Mouse (Mus musculus) ES-E14 (cell line): ENCODE measurements around the gene Cacnb4. TPM values are rescaled to one million over a fixed set of nuclear protein-coding genes. Genes with fewer than 3 reads are reported as not detected.

Experiments
- DNase-seq: peaks from one replicate; pipeline ENCODE4 v3.0.0-alpha.2; 2013; ENCODE audit warnings: low read depth, low spot score
- H3K27ac ChIP-seq: 2 replicates; pipeline ENCODE4 v1.5.1; 2012; ENCODE audit warnings: low read depth, mild to moderate bottlenecking, low read length, moderate library complexity, mixed read lengths; ENCODE audit not compliant: poor library complexity, insufficient read depth, severe bottlenecking
- H3K36me3 ChIP-seq: 2 replicates; pipeline ENCODE4 v1.6.1; 2012; ENCODE audit warnings: mild to moderate bottlenecking, low read length, moderate library complexity, mixed read lengths; ENCODE audit not compliant: control insufficient read depth, poor library complexity, insufficient read depth, severe bottlenecking
- H3K4me1 ChIP-seq, 2 experiments: fragments of 150-350 bp in 1 of 2; sonication (generic) in 1 of 2; 2 replicates each; pipeline ENCODE4 v1.6.1; 2012; ENCODE audit warnings: low read length in 2 of 2, mild to moderate bottlenecking in 1 of 2, mixed read lengths in 1 of 2; ENCODE audit not compliant: control insufficient read depth in 2 of 2, insufficient read depth in 2 of 2, poor library complexity in 1 of 2
- H3K4me3 ChIP-seq, 2 experiments: fragments of 150-350 bp in 1 of 2; sonication (generic) in 1 of 2; 2 replicates each; pipeline ENCODE4 v1.5.1; 2012; ENCODE audit warnings: low read length in 2 of 2, low read depth in 1 of 2, mild to moderate bottlenecking in 1 of 2, mixed read lengths in 1 of 2; ENCODE audit not compliant: insufficient read depth in 1 of 2, poor library complexity in 1 of 2, severe bottlenecking in 1 of 2
- H3K9ac ChIP-seq: 2 replicates; pipeline ENCODE4 v1.6.1; 2012; ENCODE audit warnings: low read depth, mild to moderate bottlenecking, low read length, mixed read lengths; ENCODE audit not compliant: poor library complexity, insufficient read depth, severe bottlenecking
- H3K9me3 ChIP-seq: fragments of 150-350 bp; sonication (generic); 2 replicates; pipeline ENCODE4 v1.6.1; 2012; ENCODE audit warnings: low read depth, mild to moderate bottlenecking, low read length; ENCODE audit not compliant: control insufficient read depth, insufficient read depth
- CHD2 ChIP-seq: IDR thresholded peaks from 2 replicates; pipeline ENCODE4 v1.6.1; 2014; ENCODE audit warnings: mild to moderate bottlenecking, low read depth, low read length, inconsistent platforms
- HCFC1 ChIP-seq: IDR thresholded peaks from 2 replicates; pipeline ENCODE4 v1.6.1; 2012; ENCODE audit warnings: low read length, inconsistent platforms, borderline replicate concordance; ENCODE audit not compliant: insufficient read depth
- MAFK ChIP-seq: IDR thresholded peaks from 2 replicates; pipeline ENCODE4 v1.6.1; 2014; ENCODE audit warnings: mild to moderate bottlenecking, low read depth, low read length, inconsistent platforms; ENCODE audit not compliant: insufficient read depth
- ZC3H11A ChIP-seq: IDR thresholded peaks from 2 replicates; pipeline ENCODE4 v1.6.1; 2012; ENCODE audit warnings: low read depth, mild to moderate bottlenecking, inconsistent platforms, low read length, borderline replicate concordance
- ZNF384 ChIP-seq: IDR thresholded peaks from 2 replicates; pipeline ENCODE4 v1.6.1; 2012; ENCODE audit warnings: low read depth, low read length, inconsistent platforms
- in situ Hi-C, 2 experiments: fragments of 600-800 bp; cut with MboI; formaldehyde crosslinking; loops; one replicate each; pipeline ENCODE4 v1.15.1; 2025; ENCODE audit warnings: low sequenced_read_pairs in 2 of 2, inconsistent platforms in 1 of 2; ENCODE audit not compliant: unreplicated experiment in 2 of 2
- total RNA-seq: library from RNA; depleted of rRNA; stranded (reverse); fragments of 300-350 nt; gene quantifications from 2 replicates; pipeline ENCODE4 v1.2.3, GENCODE M21; 2012

Cacnb4 gene
- total RNA-seq, 1 experiment = 0.09 TPM

- Histone ChIP-seq H3K27ac (no peak overlapping the region), H3K36me3 (no peaks in the 10 kb centered on the region), H3K4me3 (no peak overlapping the region), H3K4me1 (peaks cover 0 to 2% of the 10 kb centered on the region in 2 experiments; a peak in 1 of 4 replicates), H3K9ac (no peak overlapping the region), H3K9me3 (no peaks in the 10 kb centered on the region)
- TF ChIP-seq MAFK = no peak
- DNase-seq = no peak
- in situ Hi-C loops = loop anchor here in 1 of 2 experiments (25.0 kb wide), 2 partner anchors 319 to 419 kb away; no protein-coding TSS in a partner anchor
These were observed 95.4 kb downstream of the Cacnb4 start for GRCm38 (mm10) chr2:52581132-52581781.

- TF ChIP-seq HCFC1 (no peak), MAFK (no peak), ZC3H11A (no peak), CHD2 (no peak), ZNF384 (no peak)
- no peak for DNase-seq
- H3K36me3 ChIP-seq = no peaks in the 10 kb centered on the region
- in situ Hi-C loops = loop anchor here in 1 of 2 experiments (25.0 kb wide), 2 partner anchors 318 to 418 kb away; no protein-coding TSS in a partner anchor
- H3K4me3 ChIP-seq = no peak overlapping the region
- H3K9ac ChIP-seq = no peak overlapping the region
- H3K9me3 ChIP-seq = no peaks in the 10 kb centered on the region
- H3K4me1 ChIP-seq = peaks cover 0 to 2% of the 10 kb centered on the region in 2 experiments; a peak in 1 of 4 replicates
- H3K27ac ChIP-seq = no peak overlapping the region
These were observed 95.9 kb downstream of the Cacnb4 start for GRCm38 (mm10) chr2:52580697-52581096.

GRCm38 (mm10) chr2:52578846-52579245 is 97.8 kb downstream of the Cacnb4 start:
- H3K27ac ChIP-seq = no peak overlapping the region

GRCm38 (mm10) chr2:52577700-52578099 is 98.9 kb downstream of the Cacnb4 start:
- in situ Hi-C loops = loop anchor here in 1 of 2 experiments (25.0 kb wide), 2 partner anchors 315 to 415 kb away; no protein-coding TSS in a partner anchor
- Histone ChIP-seq H3K36me3 (no peaks in the 10 kb centered on the region), H3K27ac (no peak overlapping the region), H3K4me1 (peaks cover 0 to 2% of the 10 kb centered on the region in 2 experiments; a peak in 1 of 4 replicates), H3K9me3 (no peaks in the 10 kb centered on the region), H3K4me3 (no peak overlapping the region), H3K9ac (no peak overlapping the region)
- no peak for DNase-seq
- TF ChIP-seq CHD2 = no peak
- TF ChIP-seq MAFK = no peak
- TF ChIP-seq ZC3H11A = no peak
- no peak for TF ChIP-seq HCFC1
- no peak for TF ChIP-seq ZNF384

More at GRCm38 (mm10) chr2:52578846-52579245, 97.8 kb downstream of the Cacnb4 start:
- H3K9ac ChIP-seq = no peak overlapping the region
- no peaks in the 10 kb centered on the region for H3K9me3 ChIP-seq
- no peak overlapping the region for H3K4me3 ChIP-seq
- no peak for TF ChIP-seq ZNF384
- TF ChIP-seq CHD2 = no peak
- TF ChIP-seq HCFC1 = no peak
- no peak for TF ChIP-seq MAFK
- TF ChIP-seq ZC3H11A = no peak
- H3K36me3 ChIP-seq = no peaks in the 10 kb centered on the region
- DNase-seq = no peak
- peaks cover 0 to 2% of the 10 kb centered on the region in 2 experiments; a peak in 1 of 4 replicates for H3K4me1 ChIP-seq
- in situ Hi-C loops = loop anchor here in 1 of 2 experiments (25.0 kb wide), 2 partner anchors 317 to 417 kb away; no protein-coding TSS in a partner anchor

GRCm38 (mm10) chr2:52576546-52576945 is 100.1 kb downstream of the Cacnb4 start:
- Histone ChIP-seq H3K27ac (no peak overlapping the region), H3K9me3 (no peaks in the 10 kb centered on the region), H3K9ac (no peak overlapping the region), H3K4me1 (peaks cover 0 to 2% of the 10 kb centered on the region in 2 experiments; a peak in 1 of 4 replicates), H3K36me3 (no peaks in the 10 kb centered on the region), H3K4me3 (no peak overlapping the region)
- TF ChIP-seq ZNF384 (no peak), HCFC1 (no peak), MAFK (no peak), ZC3H11A (no peak)
- DNase-seq = no peak
- in situ Hi-C loops = loop anchor here in 1 of 2 experiments (25.0 kb wide), 2 partner anchors 314 to 414 kb away; no protein-coding TSS in a partner anchor
